ENCODE assay signal across 8 mouse cellular contexts in genomic region chr17:46890843-46891594, GRCm38 (mm10). TPM values are rescaled to one million over a fixed set of nuclear protein-coding genes. Genes with fewer than 3 reads are reported as not detected.
DNase-seq lines count a peak whose midpoint lies in the region; ATAC-seq and TF ChIP-seq lines count a peak whose summit lies in the region.

No protein-coding gene starts in this region.

- peak overlapping the region; percentile 79 for H3K9ac ChIP-seq in forebrain, embryonic 16.5 days (replicated peaks; ENCODE audit: low read depth, low read length)
- peak overlapping the region; percentile 96 for H3K9ac ChIP-seq in hindbrain, embryonic 14.5 days
- H3K9ac ChIP-seq in limb, embryonic 12.5 days (replicated peaks) = peak overlapping the region; percentile 93
- H3K9ac ChIP-seq in midbrain, embryonic 13.5 days (replicated peaks) = peak overlapping the region; percentile 89
- peak overlapping the region; percentile 90 for H3K9ac ChIP-seq in stomach, postnatal 0 days (ENCODE audit: low read length)

- H3K27ac ChIP-seq in forebrain, embryonic 16.5 days (ENCODE audit: low read length) = peak overlapping the region; percentile 91
- peak overlapping the region; percentile 92 for H3K27ac ChIP-seq in hindbrain, embryonic 14.5 days
- peak overlapping the region; percentile 88 for H3K27ac ChIP-seq in limb, embryonic 12.5 days
- peak overlapping the region; percentile 93 for H3K27ac ChIP-seq in midbrain, embryonic 13.5 days
- peak overlapping the region; percentile 91 for H3K27ac ChIP-seq in stomach, postnatal 0 days (replicated peaks)

- no peaks in the 10 kb centered on the region for H3K9me3 ChIP-seq in forebrain, embryonic 16.5 days (ENCODE audit: control insufficient read depth, low read length)
- no peaks in the 10 kb centered on the region for H3K9me3 ChIP-seq in hindbrain, embryonic 14.5 days (ENCODE audit: control insufficient read depth, low read length)
- no peaks in the 10 kb centered on the region for H3K9me3 ChIP-seq in limb, embryonic 12.5 days
- H3K9me3 ChIP-seq in midbrain, embryonic 13.5 days = no peaks in the 10 kb centered on the region
- no peaks in the 10 kb centered on the region for H3K9me3 ChIP-seq in stomach, postnatal 0 days (ENCODE audit: control insufficient read depth, low read length)

- peaks cover 28% of the 10 kb centered on the region for H3K4me1 ChIP-seq in forebrain, embryonic 16.5 days (replicated peaks; ENCODE audit: control insufficient read depth, insufficient read depth, low read length)
- peaks cover 32% of the 10 kb centered on the region for H3K4me1 ChIP-seq in hindbrain, embryonic 14.5 days (replicated peaks; ENCODE audit: control insufficient read depth, insufficient read depth, low read length)
- H3K4me1 ChIP-seq in limb, embryonic 12.5 days (replicated peaks) = peaks cover 26% of the 10 kb centered on the region
- H3K4me1 ChIP-seq in midbrain, embryonic 13.5 days (replicated peaks) = peaks cover 44% of the 10 kb centered on the region
- H3K4me1 ChIP-seq in stomach, postnatal 0 days (replicated peaks; ENCODE audit: control insufficient read depth, insufficient read depth) = peaks cover 12% of the 10 kb centered on the region

- ATAC-seq in forebrain, embryonic 16.5 days = peak; percentile 47
- ATAC-seq in hindbrain, embryonic 14.5 days (ENCODE audit: low FRiP score) = peak; percentile 1
- peak; percentile 2; the same call in 1 of the 2 replicates for ATAC-seq in limb, embryonic 12.5 days (ENCODE audit: insufficient number of reproducible peaks, insufficient read depth, low FRiP score, low TSS enrichment, low read depth)
- peak; percentile 10; the same call in 1 of the 2 replicates for ATAC-seq in midbrain, embryonic 13.5 days
- ATAC-seq in stomach, postnatal 0 days (ENCODE audit: low FRiP score, low TSS enrichment) = peak; percentile 24

- WGBS in forebrain, embryonic 16.5 days = 2% methylated on average over 64 of the region's 64 CpGs
- 2% methylated on average over 60 of the region's 64 CpGs for WGBS in hindbrain, embryonic 14.5 days
- 2% methylated on average over 64 of the region's 64 CpGs for WGBS in limb, embryonic 12.5 days
- 2% methylated on average over 54 of the region's 64 CpGs for WGBS in midbrain, embryonic 13.5 days
- WGBS in stomach, postnatal 0 days = 1% methylated on average over 59 of the region's 64 CpGs

- peak overlapping the region; percentile 62 for H3K4me3 ChIP-seq in forebrain, embryonic 16.5 days (replicated peaks; ENCODE audit: low read length)
- peak overlapping the region; percentile 97 for H3K4me3 ChIP-seq in hindbrain, embryonic 14.5 days (replicated peaks; ENCODE audit: low read length)
- H3K4me3 ChIP-seq in limb, embryonic 12.5 days (replicated peaks) = peak overlapping the region; percentile 94
- peak overlapping the region; percentile 73 for H3K4me3 ChIP-seq in midbrain, embryonic 13.5 days (replicated peaks)
- H3K4me3 ChIP-seq in stomach, postnatal 0 days (ENCODE audit: low read depth, low read length) = peak overlapping the region; percentile 83

- peak; percentile 49 for DNase-seq in layer of hippocampus, adult 11-12 months (ENCODE audit: low spot score)
- no peak for DNase-seq in layer of hippocampus, adult 9-10 months (ENCODE audit: low spot score)
- DNase-seq in cerebellum, adult 11 months = peak; percentile 57
- DNase-seq in hindbrain, embryonic 14.5 days (ENCODE audit: low spot score) = no peak
- DNase-seq in stomach, postnatal 0 days (ENCODE audit: low spot score) = peak; percentile 61

- H3K4me2 ChIP-seq in forebrain, embryonic 16.5 days (ENCODE audit: low read length) = peak overlapping the region; percentile 85
- peak overlapping the region; percentile 90 for H3K4me2 ChIP-seq in hindbrain, embryonic 14.5 days (replicated peaks)
- H3K4me2 ChIP-seq in limb, embryonic 12.5 days = peak overlapping the region; percentile 95
- peak overlapping the region; percentile 98 for H3K4me2 ChIP-seq in midbrain, embryonic 13.5 days (replicated peaks)
- H3K4me2 ChIP-seq in stomach, postnatal 0 days (replicated peaks; ENCODE audit: low read depth) = peak overlapping the region; percentile 96

- TF ChIP-seq EP300 in stomach, postnatal 0 days (optimal IDR thresholded peaks at IDR 0.05) = no peak

- TF ChIP-seq CTCF in stomach, postnatal 0 days (IDR thresholded peaks at IDR 0.05; ENCODE audit: low read depth) = peak; percentile 32; the same call in 1 of the 2 replicates

- no peaks in the 10 kb centered on the region for H3K36me3 ChIP-seq in forebrain, embryonic 16.5 days (ENCODE audit: control insufficient read depth, insufficient read depth)
- no peaks in the 10 kb centered on the region; the same call in 1 of the 2 replicates for H3K36me3 ChIP-seq in hindbrain, embryonic 14.5 days (replicated peaks; ENCODE audit: control insufficient read depth, insufficient read depth)
- H3K36me3 ChIP-seq in limb, embryonic 12.5 days = peaks cover 17% of the 10 kb centered on the region
- H3K36me3 ChIP-seq in midbrain, embryonic 13.5 days = peaks cover 4% of the 10 kb centered on the region
- no peaks in the 10 kb centered on the region for H3K36me3 ChIP-seq in stomach, postnatal 0 days (ENCODE audit: control insufficient read depth, insufficient read depth, low read length)

- H3K27me3 ChIP-seq in forebrain, embryonic 16.5 days (replicated peaks; ENCODE audit: control insufficient read depth, insufficient read depth, low read length) = no peaks in the 10 kb centered on the region
- H3K27me3 ChIP-seq in hindbrain, embryonic 14.5 days (ENCODE audit: control insufficient read depth, insufficient read depth, low read length) = no peaks in the 10 kb centered on the region
- no peaks in the 10 kb centered on the region for H3K27me3 ChIP-seq in limb, embryonic 12.5 days
- H3K27me3 ChIP-seq in midbrain, embryonic 13.5 days = no peaks in the 10 kb centered on the region
- no peaks in the 10 kb centered on the region for H3K27me3 ChIP-seq in stomach, postnatal 0 days (ENCODE audit: control insufficient read depth, insufficient read depth, low read length)

RNA-seq across cellular contexts. Expression of gene Tbcc, which starts 0.5 kb away (rescaled TPM):
- polyA plus RNA-seq in forebrain, embryonic 16.5 days (2015; fragmentation: Nextera tagmentation; extraction: Ambion mirVana) = 52.6 and 55.6 TPM in 2 replicates
- polyA plus RNA-seq in hindbrain, embryonic 14.5 days (2014; fragmentation: Nextera tagmentation; extraction: Ambion mirVana) = 54.7 and 61.6 TPM in 2 replicates
- 71.7 and 78.7 TPM in 2 replicates for polyA plus RNA-seq in limb, embryonic 12.5 days (2016; fragmentation: Nextera tagmentation; extraction: Ambion mirVana)
- polyA plus RNA-seq in midbrain, embryonic 13.5 days (2015; fragmentation: Nextera tagmentation; extraction: Ambion mirVana) = 56.6 and 68.3 TPM in 2 replicates
- 42.2 and 45.5 TPM in 2 replicates for polyA plus RNA-seq in stomach, postnatal 0 days (2015; fragmentation: Nextera tagmentation; extraction: Ambion mirVana)

RNA-seq across cellular contexts. Expression of gene Prph2, which starts 19.2 kb away (rescaled TPM):
- not detected in 2 replicates for polyA plus RNA-seq in forebrain, embryonic 16.5 days (2015; fragmentation: Nextera tagmentation; extraction: Ambion mirVana)
- not detected in 2 replicates for polyA plus RNA-seq in hindbrain, embryonic 14.5 days (2014; fragmentation: Nextera tagmentation; extraction: Ambion mirVana)
- not detected in 2 replicates for polyA plus RNA-seq in limb, embryonic 12.5 days (2016; fragmentation: Nextera tagmentation; extraction: Ambion mirVana)
- polyA plus RNA-seq in midbrain, embryonic 13.5 days (2015; fragmentation: Nextera tagmentation; extraction: Ambion mirVana) = not detected in 2 replicates
- polyA plus RNA-seq in stomach, postnatal 0 days (2015; fragmentation: Nextera tagmentation; extraction: Ambion mirVana) = not detected in 2 replicates

RNA-seq across cellular contexts. Expression of gene Bicral, which starts 32.7 kb away (rescaled TPM):
- 8.8 and 10.0 TPM in 2 replicates for polyA plus RNA-seq in forebrain, embryonic 16.5 days (2015; fragmentation: Nextera tagmentation; extraction: Ambion mirVana)
- 9.8 and 11.7 TPM in 2 replicates for polyA plus RNA-seq in hindbrain, embryonic 14.5 days (2014; fragmentation: Nextera tagmentation; extraction: Ambion mirVana)
- polyA plus RNA-seq in limb, embryonic 12.5 days (2016; fragmentation: Nextera tagmentation; extraction: Ambion mirVana) = 4.4 and 4.8 TPM in 2 replicates
- 9.4 and 9.6 TPM in 2 replicates for polyA plus RNA-seq in midbrain, embryonic 13.5 days (2015; fragmentation: Nextera tagmentation; extraction: Ambion mirVana)
- 2.3 and 2.8 TPM in 2 replicates for polyA plus RNA-seq in stomach, postnatal 0 days (2015; fragmentation: Nextera tagmentation; extraction: Ambion mirVana)

Comparison
In these comparisons a context has a peak if more than half of its experiments do, and no peak if none do; other contexts are left out.
1. DNase-seq: peak in layer of hippocampus, adult 11-12 months (single experiment), cerebellum, adult 11 months (single experiment) and stomach, postnatal 0 days (single experiment); none in layer of hippocampus, adult 9-10 months (single experiment) and hindbrain, embryonic 14.5 days (single experiment).
2. Peak in every context shown above with its lines, with median percentiles within 50 percentile points of each other: ATAC-seq, H3K27ac ChIP-seq, H3K4me2 ChIP-seq, H3K4me3 ChIP-seq and H3K9ac ChIP-seq.